Mouse (Mus musculus): ENCODE measurements around the gene Pml. TPM values are rescaled to one million over a fixed set of nuclear protein-coding genes. Genes with fewer than 3 reads are reported as not detected.

Pml gene
- polyA plus RNA-seq, 1 experiment from 2014 or later = 2.7 TPM

GRCm38 (mm10) chr9:58232374-58232773, 17.2 kb downstream of the Pml start:
- Histone ChIP-seq H3K4me1 (ENCODE audit: control insufficient read depth, insufficient read depth, low read length) (no peaks in the 10 kb centered on the region), H3K4me2 (ENCODE audit: low read depth, low read length) (no peak overlapping the region), H3K9me3 (ENCODE audit: control insufficient read depth, low read length) (no peaks in the 10 kb centered on the region), H3K27ac (ENCODE audit: low read depth, low read length) (no peak overlapping the region), H3K9ac (replicated peaks; ENCODE audit: low read depth, low read length) (no peak overlapping the region), H3K36me3 (ENCODE audit: control insufficient read depth, insufficient read depth, low read length) (no peaks in the 10 kb centered on the region), H3K4me3 (ENCODE audit: low read depth, low read length) (no peak overlapping the region), H3K27me3 (ENCODE audit: control insufficient read depth, insufficient read depth, low read length) (no peaks in the 10 kb centered on the region)
- WGBS = 84% methylated on average over 5 of the region's 5 CpGs
- ATAC-seq (ENCODE audit: low read depth) = no peak

DNA sequence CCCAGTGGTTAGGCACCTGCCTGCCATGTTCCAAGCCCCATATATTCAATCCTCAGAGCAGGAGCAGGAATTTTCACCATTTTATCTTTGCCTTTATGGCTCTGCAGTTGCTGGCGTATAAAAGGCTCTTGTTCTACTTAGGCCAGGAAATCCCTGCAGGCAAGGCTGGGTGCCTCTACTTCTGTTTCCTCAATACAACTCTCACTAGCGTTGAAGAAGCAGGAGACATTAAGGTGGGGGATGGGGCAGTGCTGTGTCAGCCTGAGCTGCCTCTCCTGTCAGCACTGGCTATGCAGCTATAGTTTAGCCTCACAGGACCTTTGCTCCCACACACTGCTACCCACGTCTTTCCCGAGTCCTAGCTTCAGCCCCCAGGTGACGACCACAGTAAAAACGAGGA, 17.8 kb downstream of the Pml start:
- no peak for ATAC-seq (ENCODE audit: low read depth)
- no peaks in the 10 kb centered on the region for H3K27me3 ChIP-seq (ENCODE audit: control insufficient read depth, insufficient read depth, low read length)
- WGBS = 68% methylated on average over 6 of the region's 6 CpGs
- H3K4me3 ChIP-seq (ENCODE audit: low read depth, low read length) = no peak overlapping the region
- no peaks in the 10 kb centered on the region for H3K9me3 ChIP-seq (ENCODE audit: control insufficient read depth, low read length)
- no peak overlapping the region for H3K9ac ChIP-seq (replicated peaks; ENCODE audit: low read depth, low read length)
- no peaks in the 10 kb centered on the region for H3K4me1 ChIP-seq (ENCODE audit: control insufficient read depth, insufficient read depth, low read length)
- H3K36me3 ChIP-seq (ENCODE audit: control insufficient read depth, insufficient read depth, low read length) = no peaks in the 10 kb centered on the region
- H3K27ac ChIP-seq (ENCODE audit: low read depth, low read length) = no peak overlapping the region
- H3K4me2 ChIP-seq (ENCODE audit: low read depth, low read length) = no peak overlapping the region

DNA sequence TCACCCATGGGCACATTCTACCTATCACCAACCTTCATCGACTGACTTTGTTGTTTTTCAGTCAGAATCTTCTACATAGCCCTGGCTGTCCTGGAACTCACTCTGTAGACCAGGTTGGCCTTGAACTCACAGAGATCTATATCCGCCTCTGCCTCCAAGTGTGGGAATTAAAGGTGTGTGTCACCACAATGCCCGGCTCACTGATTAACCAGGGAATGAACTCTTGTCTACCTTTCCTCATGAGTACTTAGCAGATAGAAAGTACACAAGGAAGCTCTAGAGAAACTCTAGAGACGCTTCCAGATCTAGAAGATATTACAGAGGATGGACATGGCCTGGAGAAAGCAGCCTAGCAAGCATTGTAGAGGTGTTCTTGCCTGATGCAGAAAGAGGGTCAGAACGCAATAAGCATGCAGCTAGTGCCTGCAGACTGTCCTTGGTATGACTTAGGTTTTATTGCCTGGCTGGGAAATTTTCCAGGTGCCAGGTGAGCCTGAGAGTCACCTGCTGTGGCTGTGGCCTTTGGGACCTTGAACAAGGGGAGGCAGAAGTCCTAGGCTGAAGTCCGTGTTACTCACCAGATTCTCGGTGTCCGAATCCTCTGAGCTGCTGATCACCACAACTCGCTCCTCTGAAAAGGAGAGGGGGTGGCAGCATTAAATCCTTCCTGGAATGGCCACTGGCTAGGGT, 20.7 kb downstream of the Pml start:
- no peak for ATAC-seq (ENCODE audit: low read depth)
- Histone ChIP-seq H3K27ac (ENCODE audit: low read depth, low read length) (no peak overlapping the region), H3K36me3 (ENCODE audit: control insufficient read depth, insufficient read depth, low read length) (no peaks in the 10 kb centered on the region), H3K4me1 (ENCODE audit: control insufficient read depth, insufficient read depth, low read length) (no peaks in the 10 kb centered on the region), H3K4me2 (ENCODE audit: low read depth, low read length) (no peak overlapping the region), H3K27me3 (ENCODE audit: control insufficient read depth, insufficient read depth, low read length) (no peaks in the 10 kb centered on the region), H3K9ac (replicated peaks; ENCODE audit: low read depth, low read length) (no peak overlapping the region), H3K9me3 (ENCODE audit: control insufficient read depth, low read length) (no peaks in the 10 kb centered on the region), H3K4me3 (ENCODE audit: low read depth, low read length) (no peak overlapping the region)
- WGBS = 93% methylated on average over 9 of the region's 9 CpGs

GRCm38 (mm10) chr9:58225915-58226913, 23.4 kb downstream of the Pml start:
- no peaks in the 10 kb centered on the region for H3K4me1 ChIP-seq (ENCODE audit: control insufficient read depth, insufficient read depth, low read length)
- 60% methylated on average over 9 of the region's 9 CpGs for WGBS
- no peak overlapping the region for H3K4me2 ChIP-seq (ENCODE audit: low read depth, low read length)
- H3K9ac ChIP-seq (replicated peaks; ENCODE audit: low read depth, low read length) = no peak overlapping the region
- no peaks in the 10 kb centered on the region for H3K36me3 ChIP-seq (ENCODE audit: control insufficient read depth, insufficient read depth, low read length)
- no peaks in the 10 kb centered on the region for H3K9me3 ChIP-seq (ENCODE audit: control insufficient read depth, low read length)
- H3K27me3 ChIP-seq (ENCODE audit: control insufficient read depth, insufficient read depth, low read length) = no peaks in the 10 kb centered on the region
- H3K27ac ChIP-seq (ENCODE audit: low read depth, low read length) = no peak overlapping the region
- ATAC-seq (ENCODE audit: low read depth) = no peak
- H3K4me3 ChIP-seq (ENCODE audit: low read depth, low read length) = no peak overlapping the region

DNA sequence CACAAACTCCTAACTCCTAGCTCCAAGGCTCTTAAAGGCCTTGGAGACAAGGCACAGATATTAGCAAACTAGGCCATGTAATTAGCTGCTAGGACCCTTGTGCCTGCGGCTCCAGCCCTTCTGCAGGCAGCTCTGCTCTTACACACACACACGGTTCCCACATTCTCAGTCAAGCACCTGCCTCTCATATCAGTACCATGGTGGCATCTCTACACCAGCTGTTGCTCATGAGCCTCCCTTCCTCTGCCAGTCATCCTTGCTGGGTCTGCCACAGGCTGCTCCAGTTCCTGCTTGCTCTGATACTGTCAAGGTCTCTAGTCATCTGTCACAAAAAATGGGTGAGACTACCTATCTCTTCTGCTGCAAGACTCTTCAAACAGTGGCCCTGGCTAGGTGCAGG, 25.2 kb downstream of the Pml start:
- Histone ChIP-seq H3K36me3 (ENCODE audit: control insufficient read depth, insufficient read depth, low read length) (no peaks in the 10 kb centered on the region), H3K9me3 (ENCODE audit: control insufficient read depth, low read length) (no peaks in the 10 kb centered on the region), H3K4me3 (ENCODE audit: low read depth, low read length) (no peak overlapping the region), H3K4me2 (ENCODE audit: low read depth, low read length) (no peak overlapping the region), H3K27ac (ENCODE audit: low read depth, low read length) (no peak overlapping the region), H3K27me3 (ENCODE audit: control insufficient read depth, insufficient read depth, low read length) (no peaks in the 10 kb centered on the region), H3K9ac (replicated peaks; ENCODE audit: low read depth, low read length) (no peak overlapping the region), H3K4me1 (ENCODE audit: control insufficient read depth, insufficient read depth, low read length) (no peaks in the 10 kb centered on the region)
- ATAC-seq (ENCODE audit: low read depth) = no peak
- 84% methylated on average over 2 of the region's 2 CpGs for WGBS

- Histone ChIP-seq H3K9me3 (ENCODE audit: control insufficient read depth, low read length) (no peaks in the 10 kb centered on the region), H3K27ac (ENCODE audit: low read depth, low read length) (no peak overlapping the region), H3K4me2 (ENCODE audit: low read depth, low read length) (no peak overlapping the region), H3K4me3 (ENCODE audit: low read depth, low read length) (no peak overlapping the region), H3K27me3 (ENCODE audit: control insufficient read depth, insufficient read depth, low read length) (no peaks in the 10 kb centered on the region), H3K9ac (replicated peaks; ENCODE audit: low read depth, low read length) (no peak overlapping the region), H3K36me3 (ENCODE audit: control insufficient read depth, insufficient read depth, low read length) (no peaks in the 10 kb centered on the region), H3K4me1 (ENCODE audit: control insufficient read depth, insufficient read depth, low read length) (no peaks in the 10 kb centered on the region)
- no peak for ATAC-seq (ENCODE audit: low read depth)
- 75% methylated on average over 24 of the region's 24 CpGs for WGBS
Measured at GRCm38 (mm10) chr9:58220218-58220903, 29.2 kb downstream of the Pml start.

GRCm38 (mm10) chr9:58218539-58218938, 31.0 kb downstream of the Pml start:
- no peak overlapping the region for H3K4me2 ChIP-seq (ENCODE audit: low read depth, low read length)
- H3K27ac ChIP-seq (ENCODE audit: low read depth, low read length) = no peak overlapping the region
- no peaks in the 10 kb centered on the region for H3K27me3 ChIP-seq (ENCODE audit: control insufficient read depth, insufficient read depth, low read length)
- H3K9ac ChIP-seq (replicated peaks; ENCODE audit: low read depth, low read length) = no peak overlapping the region
- no peak overlapping the region for H3K4me3 ChIP-seq (ENCODE audit: low read depth, low read length)
- H3K4me1 ChIP-seq (ENCODE audit: control insufficient read depth, insufficient read depth, low read length) = peaks cover 5% of the 10 kb centered on the region; the same call in 1 of the 2 replicates
- H3K36me3 ChIP-seq (ENCODE audit: control insufficient read depth, insufficient read depth, low read length) = no peaks in the 10 kb centered on the region
- WGBS = 94% methylated on average over 3 of the region's 3 CpGs
- ATAC-seq (ENCODE audit: low read depth) = no peak
- no peaks in the 10 kb centered on the region for H3K9me3 ChIP-seq (ENCODE audit: control insufficient read depth, low read length)

GRCm38 (mm10) chr9:58216402-58216801, 33.2 kb downstream of the Pml start:
- Histone ChIP-seq H3K9ac (replicated peaks; ENCODE audit: low read depth, low read length) (no peak overlapping the region), H3K4me2 (ENCODE audit: low read depth, low read length) (no peak overlapping the region), H3K4me3 (ENCODE audit: low read depth, low read length) (no peak overlapping the region), H3K27me3 (ENCODE audit: control insufficient read depth, insufficient read depth, low read length) (no peaks in the 10 kb centered on the region), H3K36me3 (ENCODE audit: control insufficient read depth, insufficient read depth, low read length) (no peaks in the 10 kb centered on the region), H3K4me1 (ENCODE audit: control insufficient read depth, insufficient read depth, low read length) (peaks cover 5% of the 10 kb centered on the region; the same call in 1 of the 2 replicates), H3K9me3 (ENCODE audit: control insufficient read depth, low read length) (no peaks in the 10 kb centered on the region), H3K27ac (ENCODE audit: low read depth, low read length) (no peak overlapping the region)
- ATAC-seq (ENCODE audit: low read depth) = no peak
- WGBS = 46% methylated on average over 6 of the region's 6 CpGs

Data from neural tube, embryonic 14.5 days (tissue).